In the genomic region with DNA sequence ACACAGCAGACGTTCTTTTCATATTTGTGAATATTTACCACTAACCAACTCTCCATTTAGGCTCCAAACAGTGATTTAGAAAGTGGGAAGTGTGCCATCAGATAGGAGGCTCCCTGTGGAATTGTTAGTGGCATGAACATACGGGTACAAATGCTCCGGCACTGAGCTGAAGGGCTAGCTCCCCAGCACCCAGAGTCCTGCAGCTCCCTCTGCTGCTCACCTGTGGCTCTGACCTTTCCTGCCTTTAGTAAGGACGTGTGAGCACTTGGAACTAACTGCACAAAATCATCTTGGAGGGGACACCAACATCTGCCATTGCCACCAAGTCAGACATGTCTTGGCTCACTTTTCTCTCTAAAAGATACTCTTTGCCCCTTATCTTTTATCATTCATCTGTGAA, we compare ENCODE assay signal across 10 mouse cellular contexts. TPM values are rescaled to one million over a fixed set of nuclear protein-coding genes. Genes with fewer than 3 reads are reported as not detected.
DNase-seq lines count a peak whose midpoint lies in the region; ATAC-seq lines count a peak whose summit lies in the region.
"Had no signal": no experiment of that assay in that cellular context is flagged by ENCODE, and none has a peak within 500 bp of the region (broad histone marks: within the 10 kb centered on the region; RNA-seq: fewer than 3 reads in every experiment).

No protein-coding gene starts in this region.

- no peak overlapping the region for H3K4me2 ChIP-seq in hindbrain, embryonic 16.5 days (ENCODE audit: low read length)
- H3K4me2 ChIP-seq: hindbrain, embryonic 15.5 days; midbrain, embryonic 12.5 days had no signal

- H3K27me3 ChIP-seq in hindbrain, embryonic 10.5 days (ENCODE audit: insufficient read depth, poor library complexity, severe bottlenecking), result peaks cover 4% of the 10 kb centered on the region; the same call in 1 of the 2 replicates
- no peaks in the 10 kb centered on the region for H3K27me3 ChIP-seq in hindbrain, embryonic 16.5 days (replicated peaks; ENCODE audit: control insufficient read depth, insufficient read depth, low read length)
- H3K27me3 ChIP-seq: hindbrain, embryonic 15.5 days; midbrain, embryonic 12.5 days had no signal

- no peak overlapping the region for H3K4me3 ChIP-seq in hindbrain, embryonic 10.5 days
- H3K4me3 ChIP-seq in hindbrain, embryonic 16.5 days (ENCODE audit: low read length), result no peak overlapping the region
- H3K4me3 ChIP-seq: hindbrain, embryonic 15.5 days; midbrain, embryonic 12.5 days had no signal

- H3K36me3 ChIP-seq in hindbrain, embryonic 10.5 days, result no peaks in the 10 kb centered on the region
- H3K36me3 ChIP-seq in hindbrain, embryonic 16.5 days (ENCODE audit: control insufficient read depth, insufficient read depth, low read length), result no peaks in the 10 kb centered on the region
- H3K36me3 ChIP-seq: hindbrain, embryonic 15.5 days; midbrain, embryonic 12.5 days had no signal

- DNase-seq in hindbrain, embryonic 10.5 days (ENCODE audit: low spot score), result peak; percentile 10
- peak; percentile 8 for DNase-seq in ovary, postnatal 36 days (ENCODE audit: low spot score)
- no peak for DNase-seq in ovary, postnatal 10 days (ENCODE audit: low spot score)
- DNase-seq in embryo, embryonic 10.5 days (ENCODE audit: low spot score), result peak; percentile 52
- DNase-seq in thymus, postnatal 25 days, result peak; percentile 5
- no peak for DNase-seq in cerebellum, adult 11 months

- ATAC-seq in hindbrain, embryonic 16.5 days, result no peak
- ATAC-seq in erythroid progenitor cell, adult 5-6 weeks (replicated peaks; ENCODE audit: low FRiP score, poor library complexity, severe bottlenecking), result no peak

- H3K4me1 ChIP-seq in hindbrain, embryonic 10.5 days (replicated peaks), result peaks cover 15% of the 10 kb centered on the region
- peaks cover 6% of the 10 kb centered on the region for H3K4me1 ChIP-seq in hindbrain, embryonic 16.5 days (ENCODE audit: control insufficient read depth, insufficient read depth, low read depth, low read length)
- H3K4me1 ChIP-seq: hindbrain, embryonic 15.5 days had no signal

- H3K9ac ChIP-seq in hindbrain, embryonic 16.5 days (ENCODE audit: low read depth, low read length), result no peak overlapping the region
- H3K9ac ChIP-seq: hindbrain, embryonic 15.5 days; midbrain, embryonic 12.5 days had no signal

- 28% methylated on average over 4 of the region's 4 CpGs for WGBS in hindbrain, embryonic 10.5 days
- WGBS in hindbrain, embryonic 16.5 days, result 35% methylated on average over 4 of the region's 4 CpGs

- no peak overlapping the region for H3K27ac ChIP-seq in hindbrain, embryonic 10.5 days
- H3K27ac ChIP-seq in hindbrain, embryonic 16.5 days (ENCODE audit: low read depth, low read length), result no peak overlapping the region
- H3K27ac ChIP-seq: hindbrain, embryonic 15.5 days; midbrain, embryonic 12.5 days had no signal

- H3K9me3 ChIP-seq in hindbrain, embryonic 10.5 days, result no peaks in the 10 kb centered on the region
- no peaks in the 10 kb centered on the region for H3K9me3 ChIP-seq in hindbrain, embryonic 16.5 days (ENCODE audit: control insufficient read depth, low read length)
- H3K9me3 ChIP-seq: hindbrain, embryonic 15.5 days; midbrain, embryonic 12.5 days had no signal

RNA-seq across cellular contexts. Expression of a gene that starts 27.5 kb away (rescaled TPM):
- polyA plus RNA-seq in hindbrain, embryonic 10.5 days (2016; fragmentation: Nextera tagmentation; extraction: Ambion mirVana), result 0.47 and 0.99 TPM in 2 replicates
- 1.4 and 1.9 TPM in 2 replicates for polyA plus RNA-seq in hindbrain, embryonic 16.5 days (2015; fragmentation: Nextera tagmentation; extraction: Ambion mirVana)
- not detected in 2 replicates for total RNA-seq in erythroid progenitor cell, adult 5-6 weeks (2015; ENCODE audit: low replicate concordance)
- not detected in 2 replicates for total RNA-seq in erythroid progenitor cell, adult 5-6 weeks (2017; ENCODE audit: low replicate concordance)

Comparison
In these comparisons a context has a peak if more than half of its experiments do, and no peak if none do; other contexts are left out.
1. DNase-seq: peak in hindbrain, embryonic 10.5 days (single experiment), ovary, postnatal 36 days (single experiment), embryo, embryonic 10.5 days (single experiment) and thymus, postnatal 25 days (single experiment); none in ovary, postnatal 10 days (single experiment) and cerebellum, adult 11 months (single experiment).